32 mouse cellular contexts compared by ENCODE assay signal in genomic region chr3:108355245-108355644, GRCm38 (mm10). TPM values are rescaled to one million over a fixed set of nuclear protein-coding genes. Genes with fewer than 3 reads are reported as not detected.
DNase-seq lines count a peak whose midpoint lies in the region; ATAC-seq and TF ChIP-seq lines count a peak whose summit lies in the region.
"Had no signal": no experiment of that assay in that cellular context is flagged by ENCODE, and none has a peak within 500 bp of the region (broad histone marks: within the 10 kb centered on the region; RNA-seq: fewer than 3 reads in every experiment).

No protein-coding gene starts in this region.

- 42% methylated on average over 3 of the region's 3 CpGs for WGBS in liver, embryonic 16.5 days (ENCODE audit: insufficient replicate concordance)
- 54% methylated on average over 3 of the region's 3 CpGs for WGBS in liver, embryonic 12.5 days (ENCODE audit: insufficient replicate concordance)
- WGBS in midbrain, embryonic 11.5 days, result 91% methylated on average over 3 of the region's 3 CpGs
- 87% methylated on average over 3 of the region's 3 CpGs for WGBS in midbrain, embryonic 16.5 days

- H3K4me3 ChIP-seq in layer of hippocampus, adult 2 months, result no peak overlapping the region
- no peak overlapping the region for H3K4me3 ChIP-seq in liver, embryonic 16.5 days (ENCODE audit: low read depth, low read length)
- no peak overlapping the region for H3K4me3 ChIP-seq in liver, embryonic 12.5 days
- no peak overlapping the region for H3K4me3 ChIP-seq in midbrain, embryonic 11.5 days (ENCODE audit: low read depth, low read length)
- H3K4me3 ChIP-seq in midbrain, embryonic 16.5 days (ENCODE audit: low read depth, low read length), result no peak overlapping the region
- H3K4me3 ChIP-seq: embryonic facial prominence, embryonic 10.5 days; embryonic facial prominence, embryonic 13.5 days; erythroblast, embryonic 14.5 days; forebrain, embryonic 12.5 days; forebrain, embryonic 15.5 days; gastrocnemius, adult 2 months; heart, embryonic 13.5 days had no signal

- no peak for DNase-seq in layer of hippocampus, adult 2 months (ENCODE audit: low spot score in 2 of 2)
- DNase-seq in layer of hippocampus, postnatal 10 days (ENCODE audit: low spot score in 2 of 2), result no peak
- DNase-seq in midbrain, embryonic 11.5 days (ENCODE audit: low spot score, missing footprints), result peak; percentile 49
- DNase-seq: adrenal gland, adult 2 months; adrenal gland, postnatal 14 days; cerebellum, adult 11-12 months; cerebellum, adult 8-10 months; cerebellum, postnatal 10 days; cerebellum, postnatal 36 days; embryo, embryonic 11 days; gastrocnemius, adult 2 months; gastrocnemius, postnatal 14 days; heart, adult 18-20 months; heart, postnatal 14 days; heart, postnatal 4 days had no signal

- H3K9me3 ChIP-seq in liver, embryonic 16.5 days (replicated peaks; ENCODE audit: control insufficient read depth, low read length), result no peaks in the 10 kb centered on the region
- no peaks in the 10 kb centered on the region for H3K9me3 ChIP-seq in liver, embryonic 12.5 days (replicated peaks)
- no peaks in the 10 kb centered on the region for H3K9me3 ChIP-seq in midbrain, embryonic 11.5 days (ENCODE audit: control insufficient read depth, low read length)
- no peaks in the 10 kb centered on the region for H3K9me3 ChIP-seq in midbrain, embryonic 16.5 days (replicated peaks; ENCODE audit: control insufficient read depth, low read length, poor library complexity, severe bottlenecking)
- H3K9me3 ChIP-seq: embryonic facial prominence, embryonic 10.5 days; embryonic facial prominence, embryonic 13.5 days; forebrain, embryonic 12.5 days; forebrain, embryonic 15.5 days; heart, embryonic 13.5 days had no signal

- H3K27ac ChIP-seq in layer of hippocampus, adult 2 months, result peak overlapping the region; percentile 95
- H3K27ac ChIP-seq in liver, embryonic 16.5 days (ENCODE audit: low read length), result no peak overlapping the region
- H3K27ac ChIP-seq in liver, embryonic 12.5 days, result no peak overlapping the region
- no peak overlapping the region for H3K27ac ChIP-seq in midbrain, embryonic 11.5 days (ENCODE audit: low read depth, low read length)
- no peak overlapping the region for H3K27ac ChIP-seq in midbrain, embryonic 16.5 days (ENCODE audit: low read length)
- H3K27ac ChIP-seq: embryonic facial prominence, embryonic 10.5 days; embryonic facial prominence, embryonic 13.5 days; forebrain, embryonic 12.5 days; forebrain, embryonic 15.5 days; gastrocnemius, adult 2 months; heart, embryonic 13.5 days; hindbrain, embryonic 14.5 days; hindbrain, postnatal 0 days had no signal

- H3K9ac ChIP-seq in liver, embryonic 16.5 days (ENCODE audit: low read depth, low read length), result no peak overlapping the region
- no peak overlapping the region for H3K9ac ChIP-seq in liver, embryonic 12.5 days
- H3K9ac ChIP-seq in midbrain, embryonic 11.5 days (ENCODE audit: low read length), result no peak overlapping the region
- H3K9ac ChIP-seq in midbrain, embryonic 16.5 days (ENCODE audit: low read depth, low read length), result no peak overlapping the region
- H3K9ac ChIP-seq: embryonic facial prominence, embryonic 13.5 days; forebrain, embryonic 12.5 days; forebrain, embryonic 15.5 days; heart, embryonic 13.5 days; hindbrain, embryonic 14.5 days had no signal

- TF ChIP-seq CTCF in layer of hippocampus, adult 2 months (conservative IDR thresholded peaks at IDR 0.05), result no peak

- peaks cover 5% of the 10 kb centered on the region; the same call in 1 of the 2 replicates for H3K36me3 ChIP-seq in liver, embryonic 16.5 days (ENCODE audit: control insufficient read depth, insufficient read depth)
- peaks cover 50% of the 10 kb centered on the region for H3K36me3 ChIP-seq in liver, embryonic 12.5 days
- peaks cover 34% of the 10 kb centered on the region for H3K36me3 ChIP-seq in midbrain, embryonic 11.5 days (ENCODE audit: control insufficient read depth, insufficient read depth, low read length)
- H3K36me3 ChIP-seq in midbrain, embryonic 16.5 days (ENCODE audit: control insufficient read depth, insufficient read depth, low read length), result peaks cover 51% of the 10 kb centered on the region

- H3K4me2 ChIP-seq in liver, embryonic 16.5 days (ENCODE audit: low read depth, low read length), result no peak overlapping the region
- H3K4me2 ChIP-seq in liver, embryonic 12.5 days, result no peak overlapping the region
- H3K4me2 ChIP-seq in midbrain, embryonic 11.5 days, result no peak overlapping the region
- H3K4me2 ChIP-seq in midbrain, embryonic 16.5 days (ENCODE audit: low read length), result no peak overlapping the region
- H3K4me2 ChIP-seq: embryonic facial prominence, embryonic 13.5 days; forebrain, embryonic 12.5 days; forebrain, embryonic 15.5 days; heart, embryonic 13.5 days; hindbrain, embryonic 14.5 days had no signal

- no peaks in the 10 kb centered on the region for H3K27me3 ChIP-seq in liver, embryonic 16.5 days (ENCODE audit: control insufficient read depth, insufficient read depth, low read depth, low read length)
- no peaks in the 10 kb centered on the region for H3K27me3 ChIP-seq in liver, embryonic 12.5 days (replicated peaks)
- H3K27me3 ChIP-seq in midbrain, embryonic 11.5 days (ENCODE audit: control insufficient read depth, insufficient read depth, low read length), result no peaks in the 10 kb centered on the region
- no peaks in the 10 kb centered on the region for H3K27me3 ChIP-seq in midbrain, embryonic 16.5 days (ENCODE audit: control insufficient read depth, insufficient read depth, low read depth, low read length)
- H3K27me3 ChIP-seq: embryonic facial prominence, embryonic 13.5 days; forebrain, embryonic 12.5 days; forebrain, embryonic 15.5 days; heart, embryonic 13.5 days had no signal

- no peaks in the 10 kb centered on the region for H3K4me1 ChIP-seq in liver, embryonic 16.5 days (ENCODE audit: control insufficient read depth, low read depth, low read length)
- no peaks in the 10 kb centered on the region for H3K4me1 ChIP-seq in liver, embryonic 12.5 days
- peaks cover under 1% of the 10 kb centered on the region; the same call in 1 of the 2 replicates for H3K4me1 ChIP-seq in midbrain, embryonic 11.5 days (ENCODE audit: control insufficient read depth, insufficient read depth, low read length)
- no peaks in the 10 kb centered on the region for H3K4me1 ChIP-seq in midbrain, embryonic 16.5 days (ENCODE audit: control insufficient read depth, insufficient read depth, low read length)

- ATAC-seq in liver, embryonic 16.5 days (ENCODE audit: low read depth), result peak; percentile 67
- ATAC-seq in liver, embryonic 12.5 days, result no peak
- no peak for ATAC-seq in midbrain, embryonic 11.5 days (ENCODE audit: low FRiP score)
- ATAC-seq in midbrain, embryonic 16.5 days, result no peak
- ATAC-seq: CD4-positive, CD25-positive, alpha-beta regulatory T cell, adult 4 months; forebrain, embryonic 15.5 days; hindbrain, postnatal 0 days had no signal

RNA-seq across cellular contexts. Expression of gene Mybphl, which starts 9.5 kb away (rescaled TPM):
- 1 to 10 TPM in 1 of 2 experiments, under 1 TPM in 1; 0.83 to 1.5 TPM for total RNA-seq in layer of hippocampus, adult 2 months (2021)
- under 1 TPM in 1 of 2 experiments, not detected in 1; 0.36 TPM for total RNA-seq in layer of hippocampus, postnatal 10 days (2021)
- 0.71 and 1.0 TPM in 2 replicates for polyA plus RNA-seq in liver, embryonic 16.5 days (2015; fragmentation: Nextera tagmentation; extraction: Ambion mirVana)
- 0.19 TPM in 1 of 2 replicates, not detected in the other for polyA plus RNA-seq in liver, embryonic 12.5 days (2016; fragmentation: Nextera tagmentation; extraction: Ambion mirVana)
- polyA plus RNA-seq in midbrain, embryonic 11.5 days (2014; fragmentation: Nextera tagmentation; extraction: Ambion mirVana), result 0.12 TPM in 1 of 2 replicates, not detected in the other
- polyA plus RNA-seq in midbrain, embryonic 16.5 days (2015; fragmentation: Nextera tagmentation; extraction: Ambion mirVana), result not detected in 2 replicates
- total RNA-seq: adrenal gland, adult 2 months; adrenal gland, postnatal 14 days; adrenal gland, postnatal 4 days; gastrocnemius, adult 2 months; gastrocnemius, postnatal 4 days; hindbrain, postnatal 0 days; MEL had no signal
- polyA plus RNA-seq: adrenal gland, adult 2 months; C2C12; CD4-positive, CD25-positive, alpha-beta regulatory T cell, adult 4 months; embryonic facial prominence, embryonic 13.5 days; erythroblast, embryonic 14.5 days; forebrain, embryonic 15.5 days; hindbrain, embryonic 11.5 days had no signal

RNA-seq across cellular contexts. Expression of gene Psrc1, which starts 28.4 kb away (rescaled TPM):
- total RNA-seq in layer of hippocampus, adult 2 months (2021), result 10 to 100 TPM; 17.5 to 22.2 TPM
- total RNA-seq in layer of hippocampus, postnatal 10 days (2021), result 10 to 100 TPM; 12.5 to 12.8 TPM
- polyA plus RNA-seq in liver, embryonic 16.5 days (2015; fragmentation: Nextera tagmentation; extraction: Ambion mirVana), result 12.0 and 12.1 TPM in 2 replicates
- polyA plus RNA-seq in liver, embryonic 12.5 days (2016; fragmentation: Nextera tagmentation; extraction: Ambion mirVana), result 20.2 and 21.2 TPM in 2 replicates
- 59.3 and 68.1 TPM in 2 replicates for polyA plus RNA-seq in midbrain, embryonic 11.5 days (2014; fragmentation: Nextera tagmentation; extraction: Ambion mirVana)
- polyA plus RNA-seq in midbrain, embryonic 16.5 days (2015; fragmentation: Nextera tagmentation; extraction: Ambion mirVana), result 3.9 and 5.2 TPM in 2 replicates
- total RNA-seq: gastrocnemius, adult 2 months had no signal
